Mouse (Mus musculus): Measurements from ENCODE around the gene Tuba1b. TPM values are rescaled to one million over a fixed set of nuclear protein-coding genes. Genes with fewer than 3 reads are reported as not detected.

The Tuba1b gene
- polyA plus RNA-seq, 2 experiments, result 1,211 to 1,442 TPM

DNA sequence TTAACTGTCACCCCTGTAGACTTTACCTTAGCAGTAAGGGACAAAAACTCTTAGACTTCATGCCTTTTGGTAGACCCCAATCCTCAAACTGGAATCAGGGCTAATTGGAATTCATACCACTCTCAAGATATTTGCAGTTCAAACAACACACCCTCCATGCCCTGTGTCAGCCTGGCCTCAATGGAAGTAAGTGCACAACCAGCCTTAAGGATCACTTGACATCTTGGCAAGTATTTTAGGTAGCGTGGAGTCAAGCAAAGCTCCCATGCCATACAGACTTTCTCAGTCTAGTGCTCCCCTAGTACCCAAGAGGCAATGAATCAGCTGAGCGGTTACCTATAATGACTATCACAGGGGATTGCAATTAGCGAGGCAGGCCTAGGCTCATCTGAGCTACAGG is 3.4 kb downstream of the Tuba1b start:
- Histone ChIP-seq H3K27me3 (ENCODE audit: control insufficient read depth, insufficient read depth, low read length) (no peaks in the 10 kb centered on the region), H3K27ac (no peak overlapping the region; the same call in 1 of the 2 replicates), H3K9ac (replicated peaks) (no peak overlapping the region), H3K4me1 (replicated peaks; ENCODE audit: control insufficient read depth in 2 of 2, insufficient read depth in 2 of 2, low read length in 1 of 2) (peaks cover 11 to 12% of the 10 kb centered on the region in 2 experiments), H3K4me3 (ENCODE audit: insufficient read depth in 1 of 2, low read depth in 2 of 2, low read length in 2 of 2) (no peak overlapping the region), H3K36me3 (replicated peaks; ENCODE audit: control insufficient read depth, insufficient read depth, low read depth) (peaks cover 19% of the 10 kb centered on the region), H3K4me2 (ENCODE audit: low read depth) (no peak overlapping the region; the same call in 1 of the 2 replicates), H3K9me3 (ENCODE audit: control insufficient read depth, low read length) (no peaks in the 10 kb centered on the region)
- TF ChIP-seq EP300 (IDR thresholded peaks at IDR 0.05; ENCODE audit: low read depth) (no peak), CTCF (IDR thresholded peaks at IDR 0.05; ENCODE audit: low read depth) (no peak)
- 77% methylated on average over 3 of the region's 3 CpGs for WGBS (ENCODE audit: insufficient replicate concordance)
- ATAC-seq (ENCODE audit: insufficient read depth), result no peak
- no peak for DNase-seq (ENCODE audit: low read depth in 3 of 3, low spot score in 3 of 3)

DNA sequence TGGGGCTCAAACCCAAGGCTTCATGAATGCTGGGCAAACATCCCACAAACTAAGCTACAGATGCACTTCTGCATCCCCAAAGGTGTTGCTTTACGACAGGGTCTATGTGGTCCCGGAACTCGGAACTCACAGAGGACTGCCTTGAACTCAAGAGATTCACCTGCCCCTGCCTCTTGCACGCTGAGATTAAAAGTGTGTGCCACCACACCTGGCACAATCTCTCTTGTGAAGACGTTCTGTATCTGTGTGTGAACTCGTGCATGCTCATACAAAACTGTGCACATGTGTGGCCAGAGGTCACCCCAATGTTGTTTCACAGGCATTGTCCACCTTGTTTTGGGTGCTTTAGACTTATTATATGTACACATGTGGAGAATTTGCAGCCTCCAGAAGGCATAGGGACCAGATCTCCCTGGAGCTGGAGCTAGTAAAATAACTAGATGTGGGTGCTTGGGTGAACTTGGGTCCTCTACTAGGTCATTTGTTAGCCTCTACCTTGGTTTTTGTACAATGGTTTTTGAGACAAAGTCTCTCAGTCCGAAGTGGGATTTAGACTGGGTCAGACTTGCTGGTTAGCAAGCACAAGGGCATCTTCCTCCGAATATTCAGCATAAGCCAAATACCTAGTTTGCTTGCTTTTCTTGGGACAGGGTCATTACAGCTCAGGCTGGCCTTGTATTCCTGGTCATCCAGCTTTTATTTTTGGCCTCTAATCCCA is 4.2 kb downstream of the Tuba1b start:
- no peak overlapping the region for H3K4me3 ChIP-seq (ENCODE audit: insufficient read depth in 1 of 2, low read depth in 2 of 2, low read length in 2 of 2)
- TF ChIP-seq EP300 (IDR thresholded peaks at IDR 0.05; ENCODE audit: low read depth) (no peak), CTCF (IDR thresholded peaks at IDR 0.05; ENCODE audit: low read depth) (no peak)
- H3K36me3 ChIP-seq (replicated peaks; ENCODE audit: control insufficient read depth, insufficient read depth, low read depth), result peaks cover 19% of the 10 kb centered on the region
- peaks cover 3 to 4% of the 10 kb centered on the region in 2 experiments; a peak in 3 of 4 replicates for H3K4me1 ChIP-seq (replicated peaks; ENCODE audit: control insufficient read depth in 2 of 2, insufficient read depth in 2 of 2, low read length in 1 of 2)
- H3K9me3 ChIP-seq (ENCODE audit: control insufficient read depth, low read length), result no peaks in the 10 kb centered on the region
- WGBS (ENCODE audit: insufficient replicate concordance), result 35% methylated on average over 8 of the region's 8 CpGs
- no peak for ATAC-seq (ENCODE audit: insufficient read depth)
- no peak overlapping the region; the same call in 1 of the 2 replicates for H3K27ac ChIP-seq
- no peak overlapping the region for H3K9ac ChIP-seq (replicated peaks)
- DNase-seq (ENCODE audit: low read depth in 3 of 3, low spot score in 3 of 3), result no peak
- no peaks in the 10 kb centered on the region for H3K27me3 ChIP-seq (ENCODE audit: control insufficient read depth, insufficient read depth, low read length)
- H3K4me2 ChIP-seq (ENCODE audit: low read depth), result no peak overlapping the region

DNA sequence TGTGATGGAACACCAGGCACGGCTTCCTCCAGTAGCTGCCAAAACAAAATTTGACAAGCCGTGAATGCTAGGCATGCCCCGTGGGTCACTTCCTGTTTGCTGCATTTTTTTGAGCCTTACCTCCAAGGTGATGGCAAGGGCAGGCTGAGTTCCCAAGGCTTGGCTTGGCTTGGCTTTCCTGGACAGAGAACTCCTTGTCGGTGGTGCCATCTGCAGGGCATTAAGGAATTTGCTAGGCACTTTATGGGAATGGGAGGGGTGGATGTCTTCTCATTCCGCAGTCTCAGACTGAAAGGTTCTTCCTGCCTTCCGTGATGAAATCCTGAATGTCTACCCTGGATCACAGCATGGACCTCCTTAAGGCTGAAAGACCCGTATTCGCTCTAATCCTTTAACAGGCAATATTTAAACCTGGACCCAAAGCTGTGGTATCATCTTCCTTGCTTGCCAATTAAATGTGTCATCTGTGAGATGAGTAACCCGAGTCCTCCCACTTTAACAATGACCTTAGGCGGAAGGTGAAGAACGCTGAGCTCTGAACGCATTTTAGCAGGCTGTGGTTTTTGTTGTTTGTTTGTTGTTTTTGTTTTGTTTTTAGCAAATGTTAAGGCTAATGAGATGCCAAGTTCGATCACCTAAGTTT is 5.6 kb downstream of the Tuba1b start:
- Histone ChIP-seq H3K4me3 (ENCODE audit: insufficient read depth in 1 of 2, low read depth in 2 of 2, low read length in 2 of 2) (no peak overlapping the region), H3K27ac (no peak overlapping the region), H3K9ac (replicated peaks) (no peak overlapping the region), H3K36me3 (replicated peaks; ENCODE audit: control insufficient read depth, insufficient read depth, low read depth) (peaks cover 19% of the 10 kb centered on the region), H3K4me1 (replicated peaks; ENCODE audit: control insufficient read depth in 2 of 2, insufficient read depth in 2 of 2, low read length in 1 of 2) (peaks cover 0 to 4% of the 10 kb centered on the region in 2 experiments; a peak in 1 of 4 replicates), H3K27me3 (ENCODE audit: control insufficient read depth, insufficient read depth, low read length) (no peaks in the 10 kb centered on the region), H3K4me2 (ENCODE audit: low read depth) (no peak overlapping the region), H3K9me3 (ENCODE audit: control insufficient read depth, low read length) (no peaks in the 10 kb centered on the region)
- peak; percentile 75 for TF ChIP-seq CTCF (IDR thresholded peaks at IDR 0.05; ENCODE audit: low read depth)
- TF ChIP-seq EP300 (IDR thresholded peaks at IDR 0.05; ENCODE audit: low read depth), result no peak
- 15% methylated on average over 13 of the region's 13 CpGs for WGBS (ENCODE audit: insufficient replicate concordance)
- no peak for DNase-seq (ENCODE audit: low read depth in 3 of 3, low spot score in 3 of 3)
- ATAC-seq (ENCODE audit: insufficient read depth), result no peak

DNA sequence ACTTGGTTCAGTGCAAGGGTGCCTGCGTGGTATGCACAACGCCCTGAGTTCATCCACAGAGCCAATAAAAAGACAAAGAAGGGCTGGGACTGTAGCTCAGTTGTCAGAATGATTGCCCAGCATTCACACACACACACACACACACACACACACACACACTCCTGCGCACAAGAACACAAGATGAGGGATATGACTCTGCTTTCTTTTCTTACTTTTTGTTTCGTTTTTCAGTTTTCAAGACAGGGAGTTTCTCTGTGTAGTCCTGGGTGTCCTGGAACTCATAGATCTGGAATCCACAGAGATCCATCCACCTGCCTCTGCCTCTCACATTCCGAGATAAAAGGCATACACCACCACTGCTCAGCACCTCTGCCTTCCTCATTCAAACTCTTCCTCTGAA is 6.8 kb downstream of the Tuba1b start:
- DNase-seq (ENCODE audit: low read depth in 3 of 3, low spot score in 3 of 3), result no peak
- Histone ChIP-seq H3K4me2 (ENCODE audit: low read depth) (no peak overlapping the region), H3K4me1 (replicated peaks; ENCODE audit: control insufficient read depth in 2 of 2, insufficient read depth in 2 of 2, low read length in 1 of 2) (peaks cover 0 to 7% of the 10 kb centered on the region in 2 experiments; a peak in 2 of 4 replicates), H3K9ac (replicated peaks) (no peak overlapping the region), H3K27ac (no peak overlapping the region), H3K9me3 (ENCODE audit: control insufficient read depth, low read length) (no peaks in the 10 kb centered on the region), H3K4me3 (ENCODE audit: insufficient read depth in 1 of 2, low read depth in 2 of 2, low read length in 2 of 2) (no peak overlapping the region), H3K27me3 (ENCODE audit: control insufficient read depth, insufficient read depth, low read length) (no peaks in the 10 kb centered on the region), H3K36me3 (replicated peaks; ENCODE audit: control insufficient read depth, insufficient read depth, low read depth) (peaks cover 13% of the 10 kb centered on the region)
- no peak for ATAC-seq (ENCODE audit: insufficient read depth)
- TF ChIP-seq EP300 (IDR thresholded peaks at IDR 0.05; ENCODE audit: low read depth), result no peak
- no peak for TF ChIP-seq CTCF (IDR thresholded peaks at IDR 0.05; ENCODE audit: low read depth)
- 71% methylated on average over 5 of the region's 5 CpGs for WGBS (ENCODE audit: insufficient replicate concordance)

DNA sequence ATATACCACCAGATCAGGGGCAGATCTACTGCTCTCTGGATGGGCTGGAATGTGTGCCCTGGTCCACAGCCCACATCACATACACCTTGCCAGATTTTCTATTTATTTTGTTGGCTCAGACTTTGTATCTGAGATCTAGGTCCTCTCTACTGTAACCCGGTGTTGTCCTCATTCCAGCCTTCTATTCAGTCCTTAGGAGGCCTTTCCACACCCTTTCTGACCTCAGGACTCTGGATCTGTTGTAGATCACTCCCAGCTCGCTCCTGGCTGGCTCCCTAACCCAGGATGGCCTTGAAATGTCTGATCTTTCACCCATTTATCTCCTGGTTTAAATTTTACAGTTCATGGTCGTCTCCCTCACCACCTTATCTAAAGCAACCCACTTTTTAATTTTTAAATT is 9.7 kb downstream of the Tuba1b start:
- TF ChIP-seq EP300 (IDR thresholded peaks at IDR 0.05; ENCODE audit: low read depth) (no peak), CTCF (IDR thresholded peaks at IDR 0.05; ENCODE audit: low read depth) (no peak)
- 42% methylated on average over 3 of the region's 3 CpGs for whole genome bisulfite sequencing (ENCODE audit: insufficient replicate concordance)
- Histone ChIP-seq H3K9me3 (ENCODE audit: control insufficient read depth, low read length) (no peaks in the 10 kb centered on the region), H3K4me3 (ENCODE audit: insufficient read depth in 1 of 2, low read depth in 2 of 2, low read length in 2 of 2) (no peak overlapping the region), H3K9ac (replicated peaks) (no peak overlapping the region), H3K4me2 (ENCODE audit: low read depth) (no peak overlapping the region), H3K27me3 (ENCODE audit: control insufficient read depth, insufficient read depth, low read length) (no peaks in the 10 kb centered on the region), H3K36me3 (replicated peaks; ENCODE audit: control insufficient read depth, insufficient read depth, low read depth) (no peaks in the 10 kb centered on the region), H3K4me1 (replicated peaks; ENCODE audit: control insufficient read depth in 2 of 2, insufficient read depth in 2 of 2, low read length in 1 of 2) (peaks cover 0 to 7% of the 10 kb centered on the region in 2 experiments; a peak in 1 of 4 replicates), H3K27ac (no peak overlapping the region)
- DNase-seq (ENCODE audit: low read depth in 3 of 3, low spot score in 3 of 3) (no peak), ATAC-seq (ENCODE audit: insufficient read depth) (no peak)
